Comparison of ENCODE assay signal across 13 mouse cellular contexts in the genomic region with DNA sequence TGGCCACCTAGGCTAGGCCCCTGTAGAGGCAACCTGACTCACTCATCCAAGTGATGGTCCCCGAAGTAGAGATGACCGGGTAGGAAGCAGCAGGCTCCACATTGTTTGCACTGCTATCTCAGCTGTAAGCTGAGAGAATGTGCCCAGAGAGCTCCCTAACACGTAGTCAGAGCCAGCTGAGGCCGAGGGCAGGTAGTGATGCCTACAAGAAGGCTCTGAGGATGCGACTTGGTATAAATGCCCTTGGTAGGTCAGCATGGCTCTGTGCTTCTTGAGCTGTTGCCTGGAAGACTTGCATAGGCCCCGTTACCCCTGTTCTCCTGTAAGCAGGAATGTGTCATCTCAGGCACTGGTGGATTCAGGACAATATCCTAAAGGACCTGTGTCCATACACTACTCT.
"Had no signal": no experiment of that assay in that cellular context is flagged by ENCODE, and none has a peak within 500 bp of the region (broad histone marks: within the 10 kb centered on the region; RNA-seq: fewer than 3 reads in every experiment).

No protein-coding gene starts in this region.

- H3K27me3 ChIP-seq: intestine, embryonic 15.5 days; kidney, embryonic 15.5 days; limb, embryonic 12.5 days; limb, embryonic 15.5 days; neural tube, embryonic 12.5 days; neural tube, embryonic 15.5 days had no signal

- H3K9me3 ChIP-seq: intestine, embryonic 15.5 days; kidney, embryonic 15.5 days; limb, embryonic 12.5 days; limb, embryonic 15.5 days; midbrain, embryonic 10.5 days; neural tube, embryonic 12.5 days; neural tube, embryonic 15.5 days had no signal

- H3K4me3 ChIP-seq: intestine, embryonic 15.5 days; kidney, embryonic 15.5 days; limb, embryonic 12.5 days; limb, embryonic 15.5 days; midbrain, embryonic 10.5 days; neural tube, embryonic 12.5 days; neural tube, embryonic 15.5 days had no signal

- H3K9ac ChIP-seq: intestine, embryonic 15.5 days; kidney, embryonic 15.5 days; limb, embryonic 12.5 days; limb, embryonic 15.5 days; liver, embryonic 14.5 days; neural tube, embryonic 12.5 days; neural tube, embryonic 15.5 days had no signal

- H3K4me2 ChIP-seq: intestine, embryonic 15.5 days had no signal

- DNase-seq: right cerebral cortex, adult 18-20 months; right cerebral cortex, postnatal 14 days; right cerebral cortex, postnatal 4 days; thymus, postnatal 4 days had no signal

- H3K4me1 ChIP-seq: midbrain, embryonic 10.5 days had no signal

- H3K27ac ChIP-seq: intestine, embryonic 15.5 days; limb, embryonic 12.5 days; limb, embryonic 15.5 days; liver, embryonic 14.5 days; macrophage; midbrain, embryonic 10.5 days; neural tube, embryonic 12.5 days; neural tube, embryonic 15.5 days had no signal
